Mouse (Mus musculus) urinary bladder, postnatal 14 days (tissue): Measurements from ENCODE around the gene Ptgs1.

Source experiments
- DNase-seq: peaks from one replicate; pipeline ENCODE4 v3.0.0; 2021; ENCODE audit warnings: low spot score

The Ptgs1 gene

GRCm38 (mm10) chr2:36251156-36251555, 20.9 kb downstream of the Ptgs1 start:
- no peak for DNase-seq

GRCm38 (mm10) chr2:36252505-36252904, 22.3 kb downstream of the Ptgs1 start:
- DNase-seq = no peak

GRCm38 (mm10) chr2:36254445-36254844, 24.2 kb downstream of the Ptgs1 start:
- DNase-seq = no peak

- no peak for DNase-seq
These were observed 26.7 kb downstream of the Ptgs1 start for GRCm38 (mm10) chr2:36256931-36257330.

GRCm38 (mm10) chr2:36259382-36259781, 29.2 kb downstream of the Ptgs1 start:
- peak; percentile 41 for DNase-seq

- DNase-seq = no peak
These were observed 29.7 kb downstream of the Ptgs1 start for GRCm38 (mm10) chr2:36259798-36260540.

GRCm38 (mm10) chr2:36262025-36262424, 31.8 kb downstream of the Ptgs1 start:
- no peak for DNase-seq

- DNase-seq = no peak
These were observed 39.2 kb downstream of the Ptgs1 start for GRCm38 (mm10) chr2:36269458-36269857.

GRCm38 (mm10) chr2:36270186-36270585, 40.0 kb downstream of the Ptgs1 start:
- no peak for DNase-seq

GRCm38 (mm10) chr2:36271085-36271484, 40.9 kb downstream of the Ptgs1 start:
- DNase-seq = no peak

GRCm38 (mm10) chr2:36272288-36272950, 42.2 kb downstream of the Ptgs1 start:
- no peak for DNase-seq

GRCm38 (mm10) chr2:36276454-36276853, 46.2 kb downstream of the Ptgs1 start:
- DNase-seq = peak; percentile 75

GRCm38 (mm10) chr2:36278760-36279159, 48.5 kb downstream of the Ptgs1 start:
- DNase-seq = no peak

- DNase-seq = no peak
These were observed 50.9 kb downstream of the Ptgs1 start for GRCm38 (mm10) chr2:36281138-36281537.

- no peak for DNase-seq
These were observed 52.1 kb downstream of the Ptgs1 start for GRCm38 (mm10) chr2:36282301-36282700.
